Mouse (Mus musculus) small intestine, adult 2 months (tissue): ENCODE results near the gene Wbp2nl. TPM values are rescaled to one million over a fixed set of nuclear protein-coding genes. Genes with fewer than 3 reads are reported as not detected.

Experiments
- H3K27ac ChIP-seq: fragments of 200-500 bp; 2 replicates; pipeline ENCODE4 v1.5.1; 2012; ENCODE audit warnings: low read depth, low read length, control low read depth, inconsistent platforms; ENCODE audit not compliant: insufficient read depth
- H3K27me3 ChIP-seq: fragments of 200-500 bp; 2 replicates; pipeline ENCODE4 v1.6.1; 2012; ENCODE audit warnings: mild to moderate bottlenecking, moderate library complexity, low read length, inconsistent platforms; ENCODE audit not compliant: control insufficient read depth, insufficient read depth
- H3K36me3 ChIP-seq: fragments of 200-500 bp; 2 replicates; pipeline ENCODE4 v1.6.1; 2012; ENCODE audit warnings: mild to moderate bottlenecking, low read length, control low read depth, inconsistent platforms; ENCODE audit not compliant: control insufficient read depth, insufficient read depth
- H3K4me1 ChIP-seq: fragments of 200-500 bp; 2 replicates; pipeline ENCODE4 v1.6.1; 2012; ENCODE audit warnings: low read length, inconsistent platforms, mixed read lengths; ENCODE audit not compliant: control insufficient read depth, insufficient read depth, insufficient read length
- H3K4me3 ChIP-seq: fragments of 200-500 bp; 2 replicates; pipeline ENCODE4 v1.5.1; 2012; ENCODE audit warnings: low read depth, mild to moderate bottlenecking, control low read depth, inconsistent platforms, low read length, moderate library complexity
- CTCF ChIP-seq: fragments of 200-500 bp; IDR thresholded peaks from 2 replicates; pipeline ENCODE4 v1.5.1; 2012; ENCODE audit warnings: low read depth, mild to moderate bottlenecking, control low read depth, inconsistent platforms, low read length, moderate library complexity, mixed read lengths; ENCODE audit not compliant: insufficient replicate concordance, insufficient read length; ENCODE audit errors: extremely low read depth
- POLR2A ChIP-seq: fragments of 200-500 bp; IDR thresholded peaks from 2 replicates; pipeline ENCODE4 v1.6.1; 2012; ENCODE audit warnings: low read depth, mild to moderate bottlenecking, control low read depth, inconsistent platforms, low read length, moderate library complexity
- WGBS: fragments of 180-500 bp; shearing (Covaris S2); methylation state at CpG from one replicate; pipeline ENCODE4 v1.1.7; 2018; 5-methylcytosine and 5-hydroxymethylcytosine counted together
- polyA plus RNA-seq: library from polyadenylated mRNA; depleted of rRNA; stranded (reverse); fragments of >200 nt; gene quantifications from 2 replicates; pipeline ENCODE4 v1.2.3, GENCODE M21; 2012

Wbp2nl gene
- polyA plus RNA-seq, 1 experiment, result not detected

- WGBS, result 53% methylated on average over 12 of the region's 12 CpGs
- TF ChIP-seq CTCF (no peak), POLR2A (no peak)
- H3K4me1 ChIP-seq, result no peaks in the 10 kb centered on the region
- H3K4me3 ChIP-seq, result no peak overlapping the region
- H3K36me3 ChIP-seq, result no peaks in the 10 kb centered on the region
- no peak overlapping the region for H3K27ac ChIP-seq
- peaks cover 3% of the 10 kb centered on the region; the same call in 1 of the 2 replicates for H3K27me3 ChIP-seq
Measured at GRCm38 (mm10) chr15:82286157-82286556, 12.6 kb upstream of the Wbp2nl start.

- no peak for TF ChIP-seq POLR2A
- Histone ChIP-seq H3K27me3 (peaks cover 7% of the 10 kb centered on the region), H3K4me3 (no peak overlapping the region), H3K36me3 (no peaks in the 10 kb centered on the region), H3K4me1 (no peaks in the 10 kb centered on the region), H3K27ac (no peak overlapping the region)
- WGBS, result 35% methylated on average over 7 of the region's 7 CpGs
Measured at GRCm38 (mm10) chr15:82290252-82290651, 8.5 kb upstream of the Wbp2nl start.

GRCm38 (mm10) chr15:82292851-82293250 is 5.9 kb upstream of the Wbp2nl start:
- Histone ChIP-seq H3K4me3 (no peak overlapping the region), H3K4me1 (no peaks in the 10 kb centered on the region), H3K36me3 (no peaks in the 10 kb centered on the region), H3K27me3 (peaks cover 4% of the 10 kb centered on the region; the same call in 1 of the 2 replicates), H3K27ac (no peak overlapping the region)
- no peak for TF ChIP-seq CTCF
- TF ChIP-seq POLR2A, result no peak
- 20% methylated on average over 5 of the region's 5 CpGs for WGBS

- 16% methylated on average over 7 of the region's 7 CpGs for WGBS
- H3K4me1 ChIP-seq, result no peaks in the 10 kb centered on the region
- no peaks in the 10 kb centered on the region for H3K36me3 ChIP-seq
- H3K27me3 ChIP-seq, result peaks cover 4% of the 10 kb centered on the region; the same call in 1 of the 2 replicates
- no peak overlapping the region for H3K4me3 ChIP-seq
- TF ChIP-seq POLR2A (no peak), CTCF (no peak)
- no peak overlapping the region for H3K27ac ChIP-seq
Measured at GRCm38 (mm10) chr15:82293271-82293711, 5.5 kb upstream of the Wbp2nl start.

- TF ChIP-seq CTCF (no peak), POLR2A (no peak)
- H3K4me3 ChIP-seq, result no peak overlapping the region
- H3K27ac ChIP-seq, result no peak overlapping the region
- 38% methylated on average over 8 of the region's 8 CpGs for whole genome bisulfite sequencing
- H3K27me3 ChIP-seq, result peaks cover 4% of the 10 kb centered on the region; the same call in 1 of the 2 replicates
- no peaks in the 10 kb centered on the region for H3K4me1 ChIP-seq
- no peaks in the 10 kb centered on the region for H3K36me3 ChIP-seq
Measured at GRCm38 (mm10) chr15:82294059-82294458, 4.7 kb upstream of the Wbp2nl start.

- Histone ChIP-seq H3K27me3 (no peaks in the 10 kb centered on the region), H3K27ac (no peak overlapping the region), H3K36me3 (no peaks in the 10 kb centered on the region), H3K4me3 (no peak overlapping the region), H3K4me1 (no peaks in the 10 kb centered on the region)
- 30% methylated on average over 3 of the region's 3 CpGs for WGBS
- TF ChIP-seq POLR2A, result no peak
Measured at GRCm38 (mm10) chr15:82307107-82307506, 8.4 kb downstream of the Wbp2nl start.

- no peaks in the 10 kb centered on the region for H3K36me3 ChIP-seq
- TF ChIP-seq CTCF (no peak), POLR2A (no peak)
- H3K4me1 ChIP-seq, result no peaks in the 10 kb centered on the region
- no peaks in the 10 kb centered on the region for H3K27me3 ChIP-seq
- no peak overlapping the region for H3K4me3 ChIP-seq
- 59% methylated on average over 3 of the region's 3 CpGs for WGBS
- H3K27ac ChIP-seq, result no peak overlapping the region
Measured at GRCm38 (mm10) chr15:82308416-82308815, 9.7 kb downstream of the Wbp2nl start.

GRCm38 (mm10) chr15:82317839-82318238 is 19.1 kb downstream of the Wbp2nl start:
- TF ChIP-seq POLR2A (no peak), CTCF (no peak)
- Histone ChIP-seq H3K27me3 (no peaks in the 10 kb centered on the region), H3K27ac (no peak overlapping the region), H3K4me3 (no peak overlapping the region), H3K4me1 (no peaks in the 10 kb centered on the region; the same call in 1 of the 2 replicates), H3K36me3 (no peaks in the 10 kb centered on the region)
- 57% methylated on average over 6 of the region's 6 CpGs for WGBS
